Mouse (Mus musculus) gonadal fat pad, adult 2 months (tissue): ENCODE data around the gene Rpl3l. TPM values are rescaled to one million over a fixed set of nuclear protein-coding genes. Genes with fewer than 3 reads are reported as not detected.
"Not testable (repeated sequence)": the region's sequence is repeated elsewhere in the genome, so short reads cannot be mapped to it uniquely, and the experiment has no call there.

ENCODE experiments used
- DNase-seq: peaks from one replicate; pipeline ENCODE4 v3.0.0-alpha.2; 2012; ENCODE audit warnings: low read depth
- polyA plus RNA-seq: library from polyadenylated mRNA; depleted of rRNA; stranded (reverse); fragments of >200 nt; gene quantifications from 2 replicates; pipeline ENCODE4 v1.2.3, GENCODE M21; 2012; rRNA removed

Gene Rpl3l
- 31.1 and 36.7 TPM in 2 replicates for polyA plus RNA-seq

- DNase-seq, result no peak
These were observed at the start of gene Rpl3l for GRCm38 (mm10) chr17:24727618-24728017. Gene Rpl3l, plus strand, starts transcription at chr17:24727820.

- no peak for DNase-seq
These were observed 41.1 kb upstream of the Rpl3l start for GRCm38 (mm10) chr17:24686514-24686913.

- DNase-seq, result no peak
These were observed 40.4 kb upstream of the Rpl3l start for GRCm38 (mm10) chr17:24687146-24687595.

- no peak for DNase-seq
These were observed 40.0 kb upstream of the Rpl3l start for GRCm38 (mm10) chr17:24687599-24687998.

- DNase-seq, result no peak
These were observed 38.2 kb upstream of the Rpl3l start, which contains the start of gene Syngr3 for GRCm38 (mm10) chr17:24689251-24690081. Gene Syngr3, minus strand, starts transcription at chr17:24689955.

- DNase-seq, result no peak
These were observed 35.2 kb upstream of the Rpl3l start for GRCm38 (mm10) chr17:24692385-24692784.

- DNase-seq, result no peak
These were observed 32.2 kb upstream of the Rpl3l start for GRCm38 (mm10) chr17:24695326-24696010.

- DNase-seq, result no peak
These were observed 31.5 kb upstream of the Rpl3l start, which contains the start of the genes Gfer and Noxo1 for GRCm38 (mm10) chr17:24696011-24696697. Gene Gfer, minus strand, starts transcription at chr17:24696156. Gene Noxo1, plus strand, starts transcription at chr17:24696234.

- no peak for DNase-seq
These were observed 29.6 kb upstream of the Rpl3l start for GRCm38 (mm10) chr17:24697985-24698384.

GRCm38 (mm10) chr17:24698715-24699114 is 28.9 kb upstream of the Rpl3l start:
- DNase-seq, result no peak

- DNase-seq, result no peak
These were observed 28.1 kb upstream of the Rpl3l start for GRCm38 (mm10) chr17:24699473-24699872.

GRCm38 (mm10) chr17:24701251-24701650 is 26.4 kb upstream of the Rpl3l start:
- no peak for DNase-seq

GRCm38 (mm10) chr17:24705821-24706220 is 21.8 kb upstream of the Rpl3l start:
- no peak for DNase-seq

- no peak for DNase-seq
These were observed 20.4 kb upstream of the Rpl3l start, which contains the start of gene Tbl3 for GRCm38 (mm10) chr17:24706982-24707800. Gene Tbl3, minus strand, starts transcription at chr17:24707660.

GRCm38 (mm10) chr17:24707801-24708425 is 19.7 kb upstream of the Rpl3l start:
- no peak for DNase-seq

- DNase-seq, result no peak
These were observed 19.0 kb upstream of the Rpl3l start for GRCm38 (mm10) chr17:24708646-24709045.

GRCm38 (mm10) chr17:24715556-24715955 is 12.1 kb upstream of the Rpl3l start:
- no peak for DNase-seq

GRCm38 (mm10) chr17:24716166-24716682 is 11.4 kb upstream of the Rpl3l start:
- no peak for DNase-seq

GRCm38 (mm10) chr17:24717943-24718342 is 9.7 kb upstream of the Rpl3l start, which contains the start of the genes Rnf151 and Rps2:
Gene Rnf151, minus strand, starts transcription at chr17:24718063.
Gene Rps2, plus strand, starts transcription at chr17:24718116.
- no peak for DNase-seq

GRCm38 (mm10) chr17:24718938-24719337 is 8.7 kb upstream of the Rpl3l start:
- DNase-seq, result not testable (repeated sequence)
